Mouse (Mus musculus): ENCODE data around the gene Matn4.

Matn4 gene

GRCm38 (mm10) chr2:164435216-164436090 is 30.5 kb upstream of the Matn4 start:
- DNase-seq = no peak

- no peak for DNase-seq
These were observed 29.7 kb upstream of the Matn4 start for GRCm38 (mm10) chr2:164434681-164435080.

GRCm38 (mm10) chr2:164433278-164433895 is 28.4 kb upstream of the Matn4 start:
- no peak for DNase-seq

- DNase-seq = no peak
These were observed 27.7 kb upstream of the Matn4 start for GRCm38 (mm10) chr2:164432541-164433191.

- DNase-seq = no peak
These were observed 26.9 kb upstream of the Matn4 start for GRCm38 (mm10) chr2:164431676-164432465.

- DNase-seq = no peak
These were observed 25.7 kb upstream of the Matn4 start for GRCm38 (mm10) chr2:164430697-164431096.

- no peak for DNase-seq
These were observed 25.1 kb upstream of the Matn4 start for GRCm38 (mm10) chr2:164429881-164430615.

GRCm38 (mm10) chr2:164428451-164428850 is 23.5 kb upstream of the Matn4 start:
- DNase-seq = no peak

GRCm38 (mm10) chr2:164426952-164427351 is 22.0 kb upstream of the Matn4 start:
- DNase-seq = no peak

GRCm38 (mm10) chr2:164426121-164426520 is 21.2 kb upstream of the Matn4 start:
- DNase-seq = no peak

- DNase-seq = no peak
These were observed 20.4 kb upstream of the Matn4 start for GRCm38 (mm10) chr2:164425401-164425800.

- DNase-seq = no peak
These were observed 19.4 kb upstream of the Matn4 start for GRCm38 (mm10) chr2:164424406-164424805.

- no peak for DNase-seq
These were observed 18.5 kb upstream of the Matn4 start for GRCm38 (mm10) chr2:164423464-164423863.

- DNase-seq = no peak
These were observed 17.9 kb upstream of the Matn4 start for GRCm38 (mm10) chr2:164422675-164423393.

- no peak for DNase-seq
These were observed 17.0 kb upstream of the Matn4 start for GRCm38 (mm10) chr2:164421979-164422378.

GRCm38 (mm10) chr2:164421306-164421705 is 16.3 kb upstream of the Matn4 start:
- no peak for DNase-seq

- no peak for DNase-seq
These were observed 14.5 kb upstream of the Matn4 start for GRCm38 (mm10) chr2:164419489-164419888.

- no peak for DNase-seq
These were observed 13.4 kb upstream of the Matn4 start for GRCm38 (mm10) chr2:164418308-164418875.

- no peak for DNase-seq
These were observed 12.2 kb upstream of the Matn4 start for GRCm38 (mm10) chr2:164417198-164417597.

GRCm38 (mm10) chr2:164414581-164414980 is 9.6 kb upstream of the Matn4 start:
- no peak for DNase-seq

- DNase-seq = no peak
These were observed 9.2 kb upstream of the Matn4 start for GRCm38 (mm10) chr2:164414167-164414566.
